Mouse (Mus musculus) adrenal gland, adult 18-20 months (tissue): ENCODE results near the gene Pgr15l. TPM values are rescaled to one million over a fixed set of nuclear protein-coding genes. Genes with fewer than 3 reads are reported as not detected.

ENCODE experiments used
- DNase-seq, 2 experiments: peaks; one replicate each; pipeline ENCODE4 v3.0.0; 2021 to 2022; ENCODE audit warnings: low spot score in 2 of 2
- long read RNA-seq, 2 experiments: library from polyadenylated mRNA; stranded (forward); transcript quantifications; one replicate each; pipeline ENCODE4 v2.0.0; 2021
- total RNA-seq, 2 experiments: library from RNA; stranded (reverse); gene quantifications; 1 replicate in 1 of 2; 2 replicates in 1 of 2; pipeline ENCODE4 v1.2.3; 2021

Gene Pgr15l
- not detected for total RNA-seq
- long read RNA-seq, experiment 1 = 0 reads
- long read RNA-seq, experiment 2 = 0 reads

- DNase-seq = no peak
Observed at GRCm38 (mm10) chrX:97072369-97072768, at the start of gene Pgr15l. Gene Pgr15l, plus strand, starts transcription at chrX:97072596.

- no peak for DNase-seq
Observed at GRCm38 (mm10) chrX:97027540-97027939, 44.9 kb upstream of the Pgr15l start.

GRCm38 (mm10) chrX:97069816-97070215 is 2.6 kb upstream of the Pgr15l start:
- DNase-seq = no peak
